Mouse (Mus musculus) heart, postnatal 0 days (tissue): ENCODE data around the gene Gm11937. TPM values are rescaled to one million over a fixed set of nuclear protein-coding genes. Genes with fewer than 3 reads are reported as not detected.
"Not testable (repeated sequence)": the region's sequence is repeated elsewhere in the genome, so short reads cannot be mapped to it uniquely, and the experiment has no call there.

Experiments used
- ATAC-seq: fragments of 200-750 bp; cut with Nextera tagmentation; 2 replicates; pipeline ENCODE4 v1.8.0; 2017; ENCODE audit warnings: low read depth, moderate number of reproducible peaks, moderate library complexity; ENCODE audit not compliant: insufficient read depth
- DNase-seq: peaks from one replicate; pipeline ENCODE4 v3.0.0-alpha.2; 2016; ENCODE audit warnings: low spot score
- H3K27ac ChIP-seq: fragments of 300-500 bp; sonication (generic); 2 replicates; pipeline ENCODE4 v1.5.1; 2014; ENCODE audit warnings: low read depth, mild to moderate bottlenecking
- H3K27me3 ChIP-seq: fragments of 300-500 bp; sonication (generic); 2 replicates; pipeline ENCODE4 v1.6.1; 2014; ENCODE audit warnings: low read length, mixed read lengths; ENCODE audit not compliant: control insufficient read depth, insufficient read depth
- H3K36me3 ChIP-seq: fragments of 300-500 bp; sonication (generic); replicated peaks from 2 replicates; pipeline ENCODE4 v1.6.1; 2014; ENCODE audit warnings: low read length, mixed read lengths; ENCODE audit not compliant: control insufficient read depth, insufficient read depth
- H3K4me1 ChIP-seq: fragments of 300-500 bp; sonication (generic); 2 replicates; pipeline ENCODE4 v1.6.1; 2014; ENCODE audit warnings: antibody characterized with exemption; ENCODE audit not compliant: control insufficient read depth, insufficient read depth
- H3K4me2 ChIP-seq: fragments of 300-500 bp; sonication (generic); 2 replicates; pipeline ENCODE4 v1.6.1; 2014; ENCODE audit warnings: low read depth, mild to moderate bottlenecking, low read length, moderate library complexity
- H3K4me3 ChIP-seq: fragments of 300-500 bp; sonication (generic); 2 replicates; pipeline ENCODE4 v1.5.1; 2014; ENCODE audit warnings: low read depth, low read length
- H3K9ac ChIP-seq: fragments of 300-500 bp; sonication (generic); replicated peaks from 2 replicates; pipeline ENCODE4 v1.6.1; 2014; ENCODE audit warnings: low read depth, low read length, mixed read lengths
- H3K9me3 ChIP-seq: fragments of 300-500 bp; sonication (generic); replicated peaks from 2 replicates; pipeline ENCODE4 v1.6.1; 2016; ENCODE audit warnings: low read length; ENCODE audit not compliant: control insufficient read depth
- CTCF ChIP-seq: IDR thresholded peaks from 2 replicates; pipeline ENCODE4 v1.5.1; 2016; ENCODE audit warnings: antibody characterized with exemption, control low read depth, low read depth
- EP300 ChIP-seq: IDR thresholded peaks from 2 replicates; pipeline ENCODE4 v1.6.1; 2016; ENCODE audit warnings: antibody characterized with exemption, low read depth
- WGBS: fragments of 180-500 bp; shearing (Covaris S2); extraction: QIAGEN DNeasy Blood & Tissue Kit; methylation state at CpG from one replicate; pipeline ENCODE4 v1.1.7; 2014; 5-methylcytosine and 5-hydroxymethylcytosine counted together
- polyA plus RNA-seq: library from polyadenylated mRNA; unstranded; fragments of >200 nt; fragmentation: Nextera tagmentation; extraction: Ambion mirVana; gene quantifications from 2 replicates; pipeline ENCODE4 v1.2.1, GENCODE M21; 2015
- total RNA-seq: library from RNA; depleted of rRNA; stranded (reverse); fragments of >200 nt; gene quantifications from 2 replicates; pipeline ENCODE4 v1.2.3, GENCODE M21; 2014; ENCODE audit warnings: low replicate concordance

The Gm11937 gene
- total and polyA plus RNA-seq, 2 experiments from 2014 or later = not detected

GRCm38 (mm10) chr11:99644351-99644750, 34.4 kb upstream of the Gm11937 start:
- no peak overlapping the region for H3K9ac ChIP-seq
- TF ChIP-seq CTCF (no peak), EP300 (no peak)
- no peaks in the 10 kb centered on the region for H3K36me3 ChIP-seq
- H3K4me3 ChIP-seq = no peak overlapping the region
- no peaks in the 10 kb centered on the region for H3K4me1 ChIP-seq
- H3K4me2 ChIP-seq = no peak overlapping the region
- DNase-seq (no peak), ATAC-seq (no peak)
- no peaks in the 10 kb centered on the region for H3K9me3 ChIP-seq
- no peak overlapping the region for H3K27ac ChIP-seq
- no peaks in the 10 kb centered on the region for H3K27me3 ChIP-seq
- 70% methylated on average over 3 of the region's 3 CpGs for WGBS

- not testable (repeated sequence) for H3K9me3 ChIP-seq, ATAC-seq, H3K9ac ChIP-seq, H3K4me3 ChIP-seq, DNase-seq, H3K27ac ChIP-seq, H3K4me2 ChIP-seq, H3K36me3 ChIP-seq, H3K27me3 ChIP-seq, H3K4me1 ChIP-seq
- WGBS = 78% methylated on average over 9 of the region's 9 CpGs
These were observed 33.7 kb upstream of the Gm11937 start, which contains the start of gene Krtap4-7 for GRCm38 (mm10) chr11:99643635-99644139. Gene Krtap4-7, minus strand, starts transcription at chr11:99644089.

- Histone ChIP-seq H3K9ac (no peak overlapping the region), H3K36me3 (no peaks in the 10 kb centered on the region), H3K9me3 (no peaks in the 10 kb centered on the region), H3K27ac (no peak overlapping the region), H3K27me3 (no peaks in the 10 kb centered on the region), H3K4me3 (no peak overlapping the region), H3K4me2 (no peak overlapping the region), H3K4me1 (no peaks in the 10 kb centered on the region)
- 13% methylated on average over 1 of the region's 1 CpGs for WGBS
- ATAC-seq (no peak), DNase-seq (no peak)
- TF ChIP-seq CTCF = no peak
- TF ChIP-seq EP300 = no peak
These were observed 30.9 kb upstream of the Gm11937 start for GRCm38 (mm10) chr11:99640926-99641325.

GRCm38 (mm10) chr11:99637086-99637485, 27.1 kb upstream of the Gm11937 start:
- ATAC-seq (no peak), DNase-seq (no peak)
- no peak overlapping the region for H3K4me2 ChIP-seq
- TF ChIP-seq EP300 (no peak), CTCF (no peak)
- no peak overlapping the region for H3K27ac ChIP-seq
- no peaks in the 10 kb centered on the region for H3K36me3 ChIP-seq
- no peaks in the 10 kb centered on the region for H3K27me3 ChIP-seq
- H3K9me3 ChIP-seq = no peaks in the 10 kb centered on the region
- no peaks in the 10 kb centered on the region for H3K4me1 ChIP-seq
- 24% methylated on average over 1 of the region's 1 CpGs for WGBS
- no peak overlapping the region for H3K4me3 ChIP-seq
- H3K9ac ChIP-seq = no peak overlapping the region

GRCm38 (mm10) chr11:99634653-99635134, 24.7 kb upstream of the Gm11937 start, which contains the start of gene Krtap4-2:
Gene Krtap4-2, minus strand, starts transcription at chr11:99635084.
- no peak for DNase-seq
- TF ChIP-seq CTCF (no peak), EP300 (no peak)
- Histone ChIP-seq H3K9me3 (no peaks in the 10 kb centered on the region), H3K4me2 (no peak within 1 kb of the TSS), H3K4me1 (no peaks in the 10 kb centered on the region), H3K4me3 (no peak within 1 kb of the TSS), H3K27me3 (no peaks in the 10 kb centered on the region), H3K9ac (no peak within 1 kb of the TSS), H3K27ac (no peak within 1 kb of the TSS), H3K36me3 (no peaks in the 10 kb centered on the region)
- WGBS = 53% methylated on average over 8 of the region's 8 CpGs
- no peak for ATAC-seq

- no peaks in the 10 kb centered on the region for H3K27me3 ChIP-seq
- H3K27ac ChIP-seq = no peak overlapping the region
- no peak for TF ChIP-seq EP300
- no peak for TF ChIP-seq CTCF
- no peak for DNase-seq
- H3K4me1 ChIP-seq = no peaks in the 10 kb centered on the region
- no peaks in the 10 kb centered on the region for H3K9me3 ChIP-seq
- 56% methylated on average over 2 of the region's 2 CpGs for WGBS
- no peak for ATAC-seq
- no peaks in the 10 kb centered on the region for H3K36me3 ChIP-seq
- no peak overlapping the region for H3K9ac ChIP-seq
- H3K4me3 ChIP-seq = no peak overlapping the region
- no peak overlapping the region for H3K4me2 ChIP-seq
These were observed 23.3 kb upstream of the Gm11937 start for GRCm38 (mm10) chr11:99633293-99633692.
